Mouse (Mus musculus) liver, embryonic 15.5 days (tissue): ENCODE measurements at regions not wholly inside any gene's neighbourhood (a gene's known extent, or its start where the extent isn't known, plus 50 kb on each side); places are given as distances from the start of the nearest gene placed in this dataset.

ENCODE experiments used
- ATAC-seq: fragments of 200-750 bp; cut with Nextera tagmentation; 2 replicates; pipeline ENCODE4 v1.8.0; 2017; ENCODE audit warnings: moderate number of reproducible peaks, mild to moderate bottlenecking, moderate library complexity; ENCODE audit not compliant: insufficient read depth
- H3K27ac ChIP-seq: fragments of 300-500 bp; sonication (generic); replicated peaks from 2 replicates; pipeline ENCODE4 v1.5.1; 2015; ENCODE audit warnings: mild to moderate bottlenecking, inconsistent platforms
- H3K27me3 ChIP-seq: fragments of 300-500 bp; sonication (generic); 2 replicates; pipeline ENCODE4 v1.6.1; 2015; ENCODE audit warnings: mild to moderate bottlenecking, inconsistent platforms
- H3K36me3 ChIP-seq: fragments of 300-500 bp; sonication (generic); replicated peaks from 2 replicates; pipeline ENCODE4 v1.6.1; 2015; ENCODE audit warnings: moderate library complexity, mild to moderate bottlenecking, inconsistent platforms
- H3K4me1 ChIP-seq: fragments of 300-500 bp; sonication (generic); replicated peaks from 2 replicates; pipeline ENCODE4 v1.6.1; 2015; ENCODE audit warnings: inconsistent platforms
- H3K4me2 ChIP-seq: fragments of 300-500 bp; sonication (generic); 2 replicates; pipeline ENCODE4 v1.6.1; 2015; ENCODE audit warnings: moderate library complexity, mild to moderate bottlenecking, inconsistent platforms
- H3K4me3 ChIP-seq: fragments of 300-500 bp; sonication (generic); replicated peaks from 2 replicates; pipeline ENCODE4 v1.5.1; 2015; ENCODE audit warnings: mild to moderate bottlenecking, inconsistent platforms
- H3K9ac ChIP-seq: fragments of 300-500 bp; sonication (generic); 2 replicates; pipeline ENCODE4 v1.6.1; 2015; ENCODE audit warnings: moderate library complexity, mild to moderate bottlenecking, inconsistent platforms
- H3K9me3 ChIP-seq: fragments of 300-500 bp; sonication (generic); replicated peaks from 2 replicates; pipeline ENCODE4 v1.6.1; 2016; ENCODE audit warnings: inconsistent platforms
- WGBS: fragments of 180-500 bp; shearing (Covaris S2); methylation state at CpG from one replicate; pipeline ENCODE4 v1.1.7; 2015; ENCODE audit warnings: mixed read lengths; ENCODE audit not compliant: insufficient replicate concordance; 5-methylcytosine and 5-hydroxymethylcytosine counted together

- Histone ChIP-seq H3K4me2 (no peak overlapping the region), H3K27ac (no peak overlapping the region), H3K27me3 (no peaks in the 10 kb centered on the region), H3K4me1 (no peaks in the 10 kb centered on the region), H3K9me3 (no peaks in the 10 kb centered on the region), H3K9ac (no peak overlapping the region), H3K4me3 (no peak overlapping the region), H3K36me3 (no peaks in the 10 kb centered on the region)
- 36% methylated on average over 2 of the region's 2 CpGs for WGBS
- 0 out of 2 replicates have a peak, but pooled peaks have one; percentile 18 for ATAC-seq
Observed at GRCm38 (mm10) chr1:130309746-130310145, 113.1 kb downstream of the Cd55b start.

GRCm38 (mm10) chr1:130301828-130302386, 120.9 kb downstream of the Cd55b start:
- Histone ChIP-seq H3K36me3 (no peaks in the 10 kb centered on the region), H3K4me3 (no peak overlapping the region), H3K9ac (no peak overlapping the region), H3K27me3 (no peaks in the 10 kb centered on the region), H3K27ac (no peak overlapping the region), H3K4me1 (peaks cover 16% of the 10 kb centered on the region), H3K4me2 (no peak overlapping the region), H3K9me3 (no peaks in the 10 kb centered on the region)
- ATAC-seq, result no peak
- 66% methylated on average over 11 of the region's 11 CpGs for WGBS

- no peaks in the 10 kb centered on the region for H3K27me3 ChIP-seq
- H3K36me3 ChIP-seq, result no peaks in the 10 kb centered on the region
- 0 out of 2 replicates have a peak overlapping the region, but pooled peaks have one; percentile 5 for H3K27ac ChIP-seq
- WGBS, result 10% methylated on average over 13 of the region's 13 CpGs
- H3K9ac ChIP-seq, result no peak overlapping the region
- no peaks in the 10 kb centered on the region for H3K9me3 ChIP-seq
- peak; percentile 75 for ATAC-seq
- H3K4me2 ChIP-seq, result peak overlapping the region; percentile 56
- H3K4me1 ChIP-seq, result peaks cover 16% of the 10 kb centered on the region
- no peak overlapping the region; the same call in 1 of the 2 replicates for H3K4me3 ChIP-seq
Observed at GRCm38 (mm10) chr1:130300065-130300815, 122.6 kb downstream of the Cd55b start.

GRCm38 (mm10) chr1:130299641-130300040, 123.2 kb downstream of the Cd55b start:
- Histone ChIP-seq H3K4me1 (peaks cover 16% of the 10 kb centered on the region), H3K27me3 (no peaks in the 10 kb centered on the region), H3K9me3 (no peaks in the 10 kb centered on the region), H3K27ac (no peak overlapping the region), H3K4me3 (no peak overlapping the region; the same call in 1 of the 2 replicates), H3K36me3 (no peaks in the 10 kb centered on the region), H3K9ac (no peak overlapping the region), H3K4me2 (peak overlapping the region; percentile 56)
- no peak for ATAC-seq
- 7% methylated on average over 4 of the region's 4 CpGs for WGBS

GRCm38 (mm10) chr1:130299069-130299468, 123.7 kb downstream of the Cd55b start:
- 11% methylated on average over 3 of the region's 3 CpGs for WGBS
- no peaks in the 10 kb centered on the region for H3K36me3 ChIP-seq
- H3K27me3 ChIP-seq, result no peaks in the 10 kb centered on the region
- no peak overlapping the region for H3K4me2 ChIP-seq
- H3K4me3 ChIP-seq, result no peak overlapping the region
- H3K9ac ChIP-seq, result no peak overlapping the region
- peak; percentile 64 for ATAC-seq
- H3K27ac ChIP-seq, result no peak overlapping the region
- H3K9me3 ChIP-seq, result no peaks in the 10 kb centered on the region
- H3K4me1 ChIP-seq, result peaks cover 16% of the 10 kb centered on the region

- 53% methylated on average over 1 of the region's 1 CpGs for WGBS
- H3K9ac ChIP-seq, result no peak overlapping the region
- no peak overlapping the region for H3K27ac ChIP-seq
- no peak overlapping the region for H3K4me3 ChIP-seq
- ATAC-seq, result no peak
- no peak overlapping the region for H3K4me2 ChIP-seq
- H3K27me3 ChIP-seq, result no peaks in the 10 kb centered on the region
- peaks cover 16% of the 10 kb centered on the region for H3K4me1 ChIP-seq
- no peaks in the 10 kb centered on the region for H3K9me3 ChIP-seq
- H3K36me3 ChIP-seq, result no peaks in the 10 kb centered on the region
Observed at GRCm38 (mm10) chr1:130298636-130299035, 124.2 kb downstream of the Cd55b start.

GRCm38 (mm10) chr1:130297471-130297870, 125.3 kb downstream of the Cd55b start:
- no peak overlapping the region for H3K27ac ChIP-seq
- 70% methylated on average over 2 of the region's 2 CpGs for WGBS
- H3K27me3 ChIP-seq, result no peaks in the 10 kb centered on the region
- no peaks in the 10 kb centered on the region for H3K9me3 ChIP-seq
- peaks cover 16% of the 10 kb centered on the region for H3K4me1 ChIP-seq
- no peak overlapping the region for H3K9ac ChIP-seq
- H3K4me2 ChIP-seq, result no peak overlapping the region
- H3K4me3 ChIP-seq, result no peak overlapping the region
- no peaks in the 10 kb centered on the region for H3K36me3 ChIP-seq
- no peak for ATAC-seq

- no peak for ATAC-seq
- Histone ChIP-seq H3K4me3 (no peak overlapping the region), H3K4me2 (no peak overlapping the region)
Observed at GRCm38 (mm10) chr1:130285882-130286281, 136.9 kb downstream of the Cd55b start.

GRCm38 (mm10) chr1:130282153-130282552, 140.7 kb downstream of the Cd55b start:
- ATAC-seq, result peak; percentile 63
- no peak overlapping the region for H3K4me2 ChIP-seq
- WGBS, result 10% methylated on average over 3 of the region's 3 CpGs

More at GRCm38 (mm10) chr1:130285882-130286281, 136.9 kb downstream of the Cd55b start:
- Histone ChIP-seq H3K9me3 (no peaks in the 10 kb centered on the region), H3K36me3 (no peaks in the 10 kb centered on the region), H3K27me3 (no peaks in the 10 kb centered on the region), H3K27ac (no peak overlapping the region), H3K4me1 (0 out of 2 replicates have a peak, but pooled peaks cover 3% of the 10 kb centered on the region), H3K9ac (no peak overlapping the region)
- 74% methylated on average over 6 of the region's 6 CpGs for WGBS

GRCm38 (mm10) chr1:130279180-130279579, 143.6 kb downstream of the Cd55b start:
- no peak overlapping the region for H3K9ac ChIP-seq

More at GRCm38 (mm10) chr1:130282153-130282552, 140.7 kb downstream of the Cd55b start:
- no peaks in the 10 kb centered on the region for H3K27me3 ChIP-seq
- peaks cover 7% of the 10 kb centered on the region for H3K4me1 ChIP-seq
- no peak overlapping the region for H3K27ac ChIP-seq
- H3K9ac ChIP-seq, result no peak overlapping the region
- no peak overlapping the region for H3K4me3 ChIP-seq
- H3K36me3 ChIP-seq, result no peaks in the 10 kb centered on the region
- H3K9me3 ChIP-seq, result no peaks in the 10 kb centered on the region

GRCm38 (mm10) chr1:130278000-130278536, 144.7 kb downstream of the Cd55b start:
- ATAC-seq, result no peak
- Histone ChIP-seq H3K27me3 (no peaks in the 10 kb centered on the region), H3K4me1 (peaks cover 20% of the 10 kb centered on the region), H3K27ac (no peak overlapping the region), H3K4me2 (no peak overlapping the region), H3K9ac (no peak overlapping the region), H3K9me3 (no peaks in the 10 kb centered on the region), H3K4me3 (no peak overlapping the region), H3K36me3 (no peaks in the 10 kb centered on the region)

More at GRCm38 (mm10) chr1:130279180-130279579, 143.6 kb downstream of the Cd55b start:
- ATAC-seq, result no peak
- no peak overlapping the region for H3K27ac ChIP-seq
- no peak overlapping the region for H3K4me3 ChIP-seq
- H3K9me3 ChIP-seq, result no peaks in the 10 kb centered on the region
- H3K4me2 ChIP-seq, result no peak overlapping the region
- no peaks in the 10 kb centered on the region for H3K36me3 ChIP-seq
- no peaks in the 10 kb centered on the region for H3K27me3 ChIP-seq
- peaks cover 20% of the 10 kb centered on the region for H3K4me1 ChIP-seq
